Mouse (Mus musculus) embryonic stem cell, embryonic (primary cell): Measurements from ENCODE around the gene Tiprl.

Experiments
- CTCF ChIA-PET, 4 experiments: fragments of 300-600 bp in 2 of 4; fragments of 350-600 bp in 2 of 4; sonication (Branson Sonifier 250); formaldehyde crosslinking; loops; one replicate each; lab custom pipeline; 2022; ENCODE audit warnings: inconsistent platforms in 2 of 4; lab: Charles Lee
- POLR2A ChIA-PET, 4 experiments: fragments of 300-600 bp in 2 of 4; fragments of 350-600 bp in 2 of 4; sonication (Branson Sonifier 250); formaldehyde crosslinking; loops; one replicate each; lab custom pipeline; 2022; ENCODE audit warnings: antibody characterized with exemption in 4 of 4, inconsistent platforms in 1 of 4; lab: Charles Lee

Tiprl gene

DNA sequence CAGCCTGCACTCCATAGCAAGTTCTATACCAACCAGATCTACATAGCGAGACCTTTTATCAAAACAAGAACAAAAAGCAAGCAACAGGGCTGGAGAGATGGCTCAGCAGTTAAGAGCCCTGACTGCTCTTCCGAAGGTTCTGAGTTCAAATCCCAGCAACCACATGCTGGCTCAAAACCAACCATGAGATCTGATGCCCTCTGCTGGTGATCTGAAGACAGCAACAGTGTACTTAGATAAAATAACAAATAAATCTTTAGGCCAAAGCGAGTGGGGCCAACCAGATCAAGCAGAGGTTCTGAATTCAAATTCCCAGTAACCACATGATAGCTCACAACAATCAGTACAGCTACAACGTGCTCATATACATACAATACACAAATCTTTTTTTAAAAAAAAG lies 6.1 kb downstream of the Tiprl start:
- CTCF ChIA-PET: interaction anchor here in 1 of 4 experiments (1.1 kb wide), 1 partner anchor 36 kb away, joined by 3 read pairs; the partner anchor contains the start of gene Sft2d2

DNA sequence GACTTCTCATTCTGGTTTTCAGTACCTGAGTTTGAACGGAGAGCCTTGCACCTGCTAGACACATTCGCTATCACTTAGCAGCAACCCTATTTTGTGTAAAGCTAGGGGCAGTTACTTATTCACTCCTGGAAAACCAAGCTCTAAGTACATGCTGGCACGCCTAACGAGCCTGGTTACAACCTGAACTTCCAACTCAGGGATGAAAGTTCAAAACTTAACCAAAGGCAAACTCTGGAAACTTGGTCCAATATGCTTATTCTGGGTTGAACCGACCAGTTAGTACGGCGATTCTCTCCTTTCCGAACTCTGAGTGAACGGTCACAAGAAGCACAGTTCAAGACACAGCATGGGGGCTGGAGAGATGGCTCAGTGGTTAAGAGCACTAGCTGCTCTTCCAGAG lies 7.2 kb downstream of the Tiprl start:
- POLR2A ChIA-PET: interaction anchor here in 1 of 4 experiments (1.5 kb wide), 1 partner anchor 12 kb away, joined by 3 read pairs; no protein-coding TSS in a partner anchor
- CTCF ChIA-PET: interaction anchor here in 1 of 4 experiments (1.1 kb wide), 2 partner anchors 35 to 116 kb away, joined by 3 read pairs; partner anchors contain the start of gene Sft2d2

More for the DNA sequence above, 6.1 kb downstream of the Tiprl start:
- POLR2A ChIA-PET: interaction anchor here in 1 of 4 experiments (1.1 to 1.5 kb wide), 2 partner anchors 9 to 11 kb away, joined by 3 read pairs; no protein-coding TSS in a partner anchor

DNA sequence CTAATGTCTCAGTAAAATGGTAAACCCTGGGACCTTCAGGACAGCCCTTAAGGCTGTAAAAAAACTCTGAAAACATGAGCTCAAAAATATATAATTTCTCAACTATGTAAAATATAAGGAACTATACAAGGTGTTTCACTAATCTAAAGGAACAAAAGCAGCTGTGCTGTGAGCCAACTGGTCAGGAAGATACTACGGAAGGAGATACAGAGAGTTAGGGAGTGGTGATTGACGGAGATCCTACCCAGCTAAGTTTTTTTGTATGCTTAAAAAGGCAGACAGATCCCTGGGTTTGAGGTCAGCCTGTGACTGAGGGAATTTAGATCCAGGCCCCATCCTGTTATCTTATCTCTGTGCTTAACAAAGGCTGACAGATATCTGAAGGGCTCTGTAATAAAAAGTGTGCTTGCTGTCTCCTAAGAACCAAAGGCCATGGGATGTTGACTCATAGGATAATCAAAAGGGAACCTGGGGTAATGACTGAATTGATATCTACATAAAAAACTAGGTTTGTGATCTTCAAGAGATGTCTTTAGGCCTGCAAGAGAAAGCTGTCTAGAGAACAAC lies 19.7 kb downstream of the Tiprl start:
- POLR2A ChIA-PET: interaction anchor here in 2 of 4 experiments (0.7 to 0.8 kb wide), 2 partner anchors 19 to 1199 kb away, joined by 3 read pairs; partner anchors contain the start of gene Tiprl (in 1 of the 2)
- CTCF ChIA-PET: no interaction called here

DNA sequence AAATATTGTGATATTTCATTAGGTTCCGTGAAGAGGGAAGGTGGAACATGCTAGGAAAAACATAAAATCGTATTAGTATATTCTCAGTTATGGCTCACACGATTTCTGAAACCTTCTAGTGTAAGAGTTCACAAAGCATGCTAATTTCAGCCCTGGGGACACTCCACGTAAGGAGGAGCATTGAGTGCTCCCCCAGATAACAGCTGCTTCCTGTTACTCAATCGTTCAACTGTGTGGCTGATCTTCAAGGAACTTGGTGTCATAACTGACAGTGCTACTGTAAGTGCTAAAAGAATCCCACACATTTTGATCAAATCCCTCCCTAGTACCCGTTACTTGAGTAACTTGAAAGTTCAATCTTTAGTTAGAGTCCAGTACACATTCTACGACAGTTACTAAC lies 21.0 kb downstream of the Tiprl start:
- POLR2A ChIA-PET: no interaction called here
- CTCF ChIA-PET: no interaction called here

DNA sequence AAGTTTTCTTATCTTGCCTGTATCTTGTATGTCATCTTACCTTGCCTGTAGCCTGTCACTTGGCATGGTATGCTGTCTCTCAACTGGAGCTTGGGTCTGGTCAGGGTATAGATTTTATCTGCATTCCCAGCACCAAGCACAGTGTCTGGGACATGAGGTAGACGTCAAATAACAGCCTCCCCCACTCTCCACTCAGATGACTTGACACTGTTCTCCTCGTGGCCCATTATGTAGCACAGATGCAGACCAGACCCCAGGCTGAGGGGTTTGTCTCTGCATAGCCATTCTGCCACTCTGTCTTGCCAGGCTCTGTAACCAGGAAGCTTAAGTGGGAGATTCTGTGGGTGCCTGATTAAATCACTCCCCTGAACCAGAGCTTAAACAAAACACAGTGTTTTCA lies 31.2 kb downstream of the Tiprl start:
- CTCF ChIA-PET: no interaction called here

DNA sequence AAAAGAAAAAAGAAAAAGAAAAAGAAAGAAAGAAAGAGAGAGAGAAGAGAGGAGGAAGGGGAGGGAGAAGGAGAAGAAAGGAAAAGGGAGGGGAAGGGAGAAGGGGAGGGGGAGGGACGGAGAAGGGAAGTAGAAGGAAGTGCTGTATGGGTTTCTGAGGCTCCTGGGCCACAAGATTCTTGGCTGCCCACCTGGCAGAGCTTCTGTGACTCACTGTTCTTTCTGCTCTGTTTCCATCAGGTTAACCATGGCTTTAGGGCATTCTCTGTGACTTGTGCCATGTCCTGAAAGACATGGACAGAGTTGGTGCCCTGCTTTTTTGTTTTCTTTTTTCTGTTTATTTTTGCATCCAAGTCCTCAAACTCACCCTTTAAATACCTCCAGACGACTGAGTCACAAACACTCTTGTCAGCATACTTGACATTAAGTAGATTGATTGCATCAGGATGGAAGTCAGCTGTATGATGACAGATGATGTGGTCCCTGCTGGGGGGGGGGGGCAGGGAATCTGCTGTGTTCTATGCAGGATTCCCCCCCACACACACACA lies 33.2 kb downstream of the Tiprl start:
- CTCF ChIA-PET: no interaction called here

More for the DNA sequence above, 31.2 kb downstream of the Tiprl start:
- POLR2A ChIA-PET: interaction anchor here in 1 of 4 experiments (3.0 kb wide), 1 partner anchor 11 kb away, joined by 12 read pairs; the partner anchor contains the start of gene Sft2d2

DNA sequence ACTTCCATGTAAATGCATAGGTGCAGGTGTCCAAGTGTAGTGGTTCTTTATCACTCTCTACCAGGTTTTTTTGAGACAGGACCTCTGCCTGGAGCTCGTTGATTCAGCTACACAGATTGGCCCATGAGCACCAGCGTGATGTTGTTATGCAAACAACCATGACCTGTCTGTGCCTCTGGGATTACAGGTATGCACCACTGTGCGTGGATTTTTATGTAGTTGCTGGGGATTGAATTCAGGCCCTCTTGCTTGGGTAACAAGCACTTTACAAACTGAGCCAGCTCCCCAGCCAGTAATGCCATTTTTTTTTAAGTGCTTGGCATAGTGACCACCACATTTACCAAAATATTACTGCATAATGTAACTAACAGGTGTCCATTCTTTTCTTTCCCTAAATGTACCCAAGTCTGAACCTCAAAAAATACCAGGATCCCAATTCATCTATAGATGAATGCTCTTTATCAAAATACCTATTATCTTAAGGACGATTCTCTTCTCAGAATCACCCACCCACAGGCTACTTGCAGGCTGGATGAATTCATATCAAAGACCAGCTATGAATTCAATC lies 35.3 kb downstream of the Tiprl start:
- POLR2A ChIA-PET: interaction anchor here in 1 of 4 experiments (1.4 to 1.5 kb wide), 2 partner anchors 36 to 259 kb away, joined by 5 read pairs; partner anchors contain the start of genes Dcaf6, Mpc2 and Tiprl
- CTCF ChIA-PET: interaction anchor here in 1 of 4 experiments (1.0 kb wide), 1 partner anchor 18 kb away, joined by 3 read pairs; no protein-coding TSS in a partner anchor

More for the DNA sequence above, 33.2 kb downstream of the Tiprl start:
- POLR2A ChIA-PET: interaction anchor here in 1 of 4 experiments (1.0 kb wide), 1 partner anchor 9 kb away, joined by 3 read pairs; the partner anchor contains the start of gene Sft2d2

DNA sequence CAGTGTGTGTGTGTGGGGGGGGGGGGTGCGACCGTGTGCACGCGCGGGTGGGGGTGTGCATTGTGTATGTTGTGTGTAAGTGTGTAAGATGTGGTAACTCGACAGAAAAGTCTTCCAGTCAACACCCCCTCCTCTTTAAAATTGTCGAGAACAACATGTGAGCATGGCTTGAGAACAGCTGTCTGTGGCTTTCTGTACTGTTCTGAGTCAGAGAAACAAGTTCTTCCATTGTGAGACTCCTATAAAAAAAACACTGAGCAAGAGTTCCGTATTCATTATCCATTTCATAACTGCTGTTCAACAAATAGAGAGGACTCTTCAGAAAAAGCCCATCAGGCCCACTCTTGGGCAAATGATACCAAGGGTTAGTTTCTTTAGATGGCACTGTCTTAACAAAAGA lies 36.0 kb downstream of the Tiprl start:
- CTCF ChIA-PET: no interaction called here
- POLR2A ChIA-PET: interaction anchor here in 1 of 4 experiments (1.4 to 1.5 kb wide), 2 partner anchors 36 to 260 kb away, joined by 5 read pairs; partner anchors contain the start of genes Dcaf6, Mpc2 and Tiprl

DNA sequence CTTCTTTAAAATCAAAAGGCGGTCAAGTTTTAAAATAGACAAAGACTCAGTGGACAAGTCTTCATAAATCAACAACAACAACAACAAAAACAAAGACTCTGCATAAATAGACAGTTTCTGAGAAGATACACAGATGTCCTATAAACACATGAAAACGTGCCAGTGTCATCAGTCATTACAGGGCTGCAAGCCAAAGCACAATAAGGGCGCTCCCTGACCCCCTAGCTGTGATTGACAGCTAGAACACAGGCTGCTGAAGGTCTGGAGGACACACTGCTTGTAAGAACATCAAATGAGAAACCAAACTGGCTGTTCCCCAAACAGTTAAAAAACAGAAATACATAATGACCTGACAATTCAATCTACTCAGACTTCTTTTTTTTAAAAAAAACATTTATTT lies 37.2 kb downstream of the Tiprl start:
- ChIA-PET POLR2A (no interaction called here), CTCF (no interaction called here)

DNA sequence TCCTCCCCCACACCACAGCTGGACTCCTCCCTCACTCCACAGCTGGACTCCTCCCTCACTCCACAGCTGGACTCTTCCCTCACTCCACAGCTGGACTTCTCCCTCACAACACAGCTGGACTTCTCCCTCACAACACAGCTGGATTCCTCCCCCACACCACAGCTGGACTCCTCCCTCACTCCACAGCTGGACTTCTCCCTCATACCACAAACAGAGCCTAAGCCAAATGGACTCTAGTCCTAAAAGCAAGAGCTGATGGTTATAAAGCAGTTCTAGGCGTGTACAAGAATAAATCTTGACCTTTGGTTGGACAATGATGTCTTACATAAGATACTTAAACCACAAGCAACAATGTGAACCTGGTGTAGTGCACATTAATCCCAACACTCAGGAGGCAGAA lies 37.8 kb downstream of the Tiprl start:
- CTCF ChIA-PET: no interaction called here
- POLR2A ChIA-PET: interaction anchor here in 1 of 4 experiments (0.7 to 1.1 kb wide), 2 partner anchors 12 to 14 kb away, joined by 3 read pairs; no protein-coding TSS in a partner anchor

DNA sequence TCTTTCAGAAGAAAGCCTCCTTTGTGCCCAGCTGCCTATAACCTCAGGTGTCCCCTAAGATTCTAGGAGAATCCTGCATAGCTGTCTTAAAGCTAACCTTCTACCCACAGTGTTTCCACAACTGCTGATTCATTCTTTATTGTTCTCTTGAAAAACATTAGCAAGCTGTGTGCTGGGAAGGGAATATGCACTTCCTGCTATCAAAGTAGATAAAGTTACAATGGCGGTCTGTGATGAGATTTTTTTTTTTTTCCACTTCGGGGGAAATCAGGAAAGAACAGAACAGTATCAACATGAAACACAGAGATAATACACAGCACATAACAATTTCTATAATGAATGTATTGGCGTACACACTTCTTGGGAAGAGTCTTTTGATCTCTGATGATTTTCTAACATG lies 38.9 kb downstream of the Tiprl start:
- CTCF ChIA-PET: interaction anchor here in 2 of 4 experiments (0.7 kb wide), 2 partner anchors 14 to 248 kb away, joined by 3 read pairs; no protein-coding TSS in a partner anchor
- POLR2A ChIA-PET: interaction anchor here in 3 of 4 experiments (0.7 to 1.4 kb wide), 5 partner anchors 13 to 624 kb away, joined by 3 to 5 read pairs (median 3); partner anchors contain the start of genes Mpc2 (in 1 of the 3) and Tiprl (in 1 of the 3)

DNA sequence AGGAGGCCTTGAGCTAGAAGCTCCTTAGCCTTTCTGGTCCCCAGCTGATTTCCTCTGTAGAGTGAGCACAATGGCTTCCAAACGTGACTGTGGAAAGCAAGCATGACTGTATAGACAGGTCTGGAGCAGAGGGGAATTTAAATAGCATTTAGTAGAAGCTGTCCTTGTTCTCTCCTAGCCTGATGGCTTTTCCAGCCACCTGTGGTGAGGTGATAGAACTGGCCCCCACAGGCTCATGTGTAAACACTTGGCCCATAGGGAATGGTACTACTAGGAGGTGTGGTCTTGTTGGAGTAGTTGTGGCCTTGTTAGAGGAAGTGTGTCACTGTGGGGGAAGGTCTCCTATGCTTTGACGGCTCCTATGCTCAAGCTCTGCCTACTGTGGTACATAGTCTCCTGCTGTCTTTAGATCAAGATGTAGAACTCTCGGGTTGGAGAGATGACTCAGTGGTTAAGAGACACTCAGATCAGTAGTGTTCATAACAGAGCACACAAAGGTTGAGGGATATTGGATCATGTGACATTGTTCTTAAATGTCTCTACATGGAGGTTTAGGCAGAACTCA lies 41.3 kb downstream of the Tiprl start:
- ChIA-PET POLR2A (interaction anchor here in 2 of 4 experiments (1.1 to 2.5 kb wide), 8 partner anchors 8 to 737 kb away, joined by 3 to 24 read pairs (median 5); partner anchors contain the start of genes Atp1b1 (in 1 of the 2) and Tiprl (in 1 of the 2)), CTCF (interaction anchor here in 1 of 4 experiments (1.2 kb wide), 1 partner anchor 34 kb away, joined by 3 read pairs; no protein-coding TSS in a partner anchor)

DNA sequence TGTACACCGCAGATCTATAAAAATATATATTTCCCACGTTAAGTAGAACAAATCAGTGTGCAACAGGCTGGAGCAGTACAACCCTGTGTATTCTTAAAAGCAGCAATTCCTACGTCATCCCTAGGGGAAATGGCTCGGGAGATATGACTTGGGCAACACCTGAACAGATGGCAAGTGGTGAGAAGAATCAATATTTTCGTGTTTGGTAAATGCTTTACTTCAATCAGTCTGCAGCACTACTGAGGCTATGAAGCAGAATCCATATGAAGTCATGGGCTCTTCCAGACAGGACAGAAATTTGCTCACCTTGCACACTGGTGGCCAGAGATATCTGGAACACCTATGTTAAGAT lies 42.2 kb downstream of the Tiprl start:
- ChIA-PET POLR2A (interaction anchor here in 3 of 4 experiments (0.6 to 2.5 kb wide), 16 partner anchors 9 to 439 kb away, joined by 3 to 24 read pairs (median 3); partner anchors contain the start of genes Tiprl (in 3 of the 3), Dcaf6 (in 1 of the 3), Mpc2 (in 1 of the 3) and Mpzl1 (in 1 of the 3)), CTCF (interaction anchor here in 1 of 4 experiments (0.9 to 1.2 kb wide), 3 partner anchors 11 to 62 kb away, joined by 3 to 4 read pairs (median 4); no protein-coding TSS in a partner anchor)

DNA sequence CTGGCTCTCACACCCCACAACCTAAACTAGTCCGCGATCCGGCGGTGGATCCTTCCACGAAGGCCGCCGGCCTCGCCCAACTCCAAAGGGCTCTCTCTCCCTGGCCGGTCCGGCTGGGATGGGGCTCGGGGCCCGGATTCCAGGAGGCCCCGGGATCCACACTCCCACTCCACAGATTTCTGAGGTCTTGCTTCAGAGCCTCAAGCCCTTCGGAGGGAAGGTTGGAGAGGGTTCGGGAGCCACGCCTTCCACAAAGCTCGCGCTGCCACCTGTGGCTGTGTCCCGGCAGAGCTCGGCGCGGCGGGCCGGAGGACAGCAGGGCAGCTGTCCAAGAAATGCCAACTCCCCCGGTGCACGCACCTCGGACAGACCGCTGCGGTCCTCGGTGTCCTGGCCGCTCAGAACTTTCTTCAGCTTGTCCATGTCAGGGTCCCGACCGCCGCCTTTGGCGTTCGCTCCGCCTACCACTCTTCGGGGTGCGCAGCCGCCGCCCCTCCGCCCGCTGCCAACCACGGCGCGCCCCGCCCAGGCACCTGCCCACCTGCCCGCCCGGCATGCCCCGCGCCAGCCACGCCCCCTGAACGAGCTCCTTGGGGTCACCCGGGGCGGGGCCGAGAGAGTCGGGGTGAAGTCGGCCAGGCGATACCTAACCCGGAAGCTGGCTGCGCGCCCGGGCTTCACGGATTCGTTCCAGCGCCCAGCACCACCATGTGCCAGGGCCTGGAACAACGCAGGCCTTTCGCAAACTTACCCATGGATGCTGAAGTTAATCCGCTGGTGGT lies 42.7 kb downstream of the Tiprl start, which contains the start of gene Sft2d2:
Gene Sft2d2 (minus strand): TSS at position 559 of the 782 bp plus-strand sequence.
- ChIA-PET POLR2A (interaction anchor here in 3 of 4 experiments (0.5 to 2.5 kb wide), 19 partner anchors 9 to 991 kb away, joined by 3 to 24 read pairs (median 3); partner anchors contain the start of genes Tiprl (in 3 of the 3), Atp1b1 (in 1 of the 3), Dcaf6 (in 1 of the 3) and Mpc2 (in 1 of the 3)), CTCF (interaction anchor here in 2 of 4 experiments (0.6 to 1.2 kb wide), 4 partner anchors 11 to 62 kb away, joined by 3 to 4 read pairs (median 4); no protein-coding TSS in a partner anchor)

DNA sequence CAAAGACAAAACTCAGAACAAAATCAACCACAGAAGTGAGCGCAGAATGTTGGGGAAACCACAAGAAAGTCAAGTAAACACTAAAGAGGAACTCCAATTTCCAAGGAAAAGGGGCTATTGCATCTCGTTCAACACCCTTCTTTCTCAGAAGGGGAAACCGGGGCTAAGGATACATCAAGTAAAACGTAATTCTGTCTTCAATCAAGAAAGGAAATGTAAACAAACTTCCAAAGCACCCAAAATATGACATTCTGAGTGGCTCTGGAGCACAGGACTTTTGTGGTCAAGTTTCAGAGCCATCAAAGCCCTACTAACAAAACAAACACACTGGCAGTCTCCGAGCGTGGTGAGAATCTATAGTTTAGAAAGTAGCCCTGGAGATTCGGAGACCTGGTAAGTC lies 43.4 kb downstream of the Tiprl start:
- POLR2A ChIA-PET: interaction anchor here in 3 of 4 experiments (0.8 to 2.5 kb wide), 10 partner anchors 8 to 735 kb away, joined by 3 to 24 read pairs (median 4); partner anchors contain the start of genes Tiprl (in 2 of the 3), Atp1b1 (in 1 of the 3), Dcaf6 (in 1 of the 3) and Mpc2 (in 1 of the 3)

DNA sequence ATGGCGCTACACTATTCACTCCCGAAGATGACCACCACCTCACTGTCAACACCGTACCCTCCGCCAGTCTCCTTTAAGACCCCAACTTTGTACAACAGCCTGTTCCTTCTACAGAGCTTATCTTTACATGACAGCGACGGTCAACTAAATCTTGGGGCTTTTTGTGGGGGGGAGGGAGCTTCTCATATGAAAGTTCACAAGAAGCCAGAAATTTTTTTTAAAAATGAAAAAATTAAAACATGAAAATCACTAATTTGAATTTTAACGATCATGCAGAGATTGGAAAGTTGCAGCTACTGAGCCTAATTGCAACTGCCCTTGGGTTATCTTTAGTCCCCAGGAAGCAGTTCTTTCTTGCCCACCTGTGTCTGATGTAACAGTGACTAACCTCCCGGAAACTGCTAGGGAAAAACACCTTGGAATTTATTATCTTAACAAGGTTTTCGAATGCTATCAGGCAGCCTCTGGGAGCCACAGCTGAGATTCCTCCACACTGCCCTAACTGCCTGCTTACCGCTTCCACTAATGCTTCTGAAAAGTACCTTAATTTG lies 44.0 kb downstream of the Tiprl start:
- POLR2A ChIA-PET: interaction anchor here in 1 of 4 experiments (0.8 kb wide), 1 partner anchor 12 kb away, joined by 3 read pairs; no protein-coding TSS in a partner anchor
- CTCF ChIA-PET: no interaction called here

More for the DNA sequence above, 43.4 kb downstream of the Tiprl start:
- CTCF ChIA-PET: interaction anchor here in 1 of 4 experiments (0.6 kb wide), 1 partner anchor 60 kb away, joined by 3 read pairs; no protein-coding TSS in a partner anchor

DNA sequence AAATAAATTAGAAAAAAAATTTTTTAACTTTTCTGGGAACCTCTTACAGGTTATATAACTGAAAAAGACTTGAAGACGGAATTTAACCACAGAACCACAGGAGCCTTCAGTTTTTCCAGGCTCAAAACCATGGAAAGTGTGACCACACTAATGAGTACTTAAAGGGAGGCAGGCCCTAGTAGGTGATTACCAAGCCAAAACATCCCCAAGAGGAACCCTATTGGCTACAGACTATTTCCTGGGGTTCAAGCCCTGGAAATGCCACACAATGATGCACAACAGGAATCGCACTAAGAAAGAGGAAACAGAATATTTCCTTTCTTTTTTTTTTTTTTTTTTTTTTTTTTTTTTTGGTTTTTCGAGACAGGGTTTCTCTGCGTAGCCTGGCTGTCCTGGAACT lies 44.7 kb downstream of the Tiprl start:
- POLR2A ChIA-PET: no interaction called here
- CTCF ChIA-PET: no interaction called here
